Comparison of ENCODE assay signal across 7 mouse cellular contexts in the genomic region with DNA sequence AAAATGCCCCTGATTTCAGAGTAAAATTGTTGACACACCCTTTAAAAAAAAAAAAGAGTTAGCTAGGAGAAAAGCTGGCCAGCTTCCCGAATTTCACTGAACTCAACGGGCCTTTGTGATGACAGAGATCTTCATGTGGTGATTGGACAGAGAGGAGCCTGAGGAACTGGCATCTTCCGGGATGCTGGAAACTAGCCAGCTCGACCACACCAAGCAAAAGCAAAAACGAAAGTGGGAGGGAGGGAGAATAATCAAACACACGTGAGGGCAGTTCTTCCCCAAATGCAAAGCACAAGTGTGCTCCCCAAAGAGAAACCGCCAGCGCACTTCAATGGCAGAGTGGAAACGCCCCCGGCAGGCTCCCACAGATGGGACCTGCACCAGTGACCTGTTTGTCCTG. TPM values are rescaled to one million over a fixed set of nuclear protein-coding genes. Genes with fewer than 3 reads are reported as not detected.
DNase-seq lines count a peak whose midpoint lies in the region; ATAC-seq lines count a peak whose summit lies in the region.

No protein-coding gene starts in this region.

- ATAC-seq in embryonic facial prominence, embryonic 11.5 days (replicated peaks; ENCODE audit: insufficient number of reproducible peaks, low FRiP score, low TSS enrichment, low read depth), result peak; percentile 27; the same call in 1 of the 2 replicates
- no peak for ATAC-seq in heart, embryonic 15.5 days (replicated peaks; ENCODE audit: insufficient number of reproducible peaks, insufficient read depth, low FRiP score, low read depth)
- ATAC-seq in stomach, embryonic 16.5 days (ENCODE audit: insufficient read depth, low FRiP score), result no peak

- no peak overlapping the region for H3K27ac ChIP-seq in embryonic facial prominence, embryonic 11.5 days (replicated peaks; ENCODE audit: low read depth, low read length)
- H3K27ac ChIP-seq in heart, embryonic 15.5 days, result no peak overlapping the region
- H3K27ac ChIP-seq in stomach, embryonic 16.5 days (ENCODE audit: low read length), result peak overlapping the region; percentile 10; the same call in 1 of the 2 replicates

- no peaks in the 10 kb centered on the region for H3K36me3 ChIP-seq in embryonic facial prominence, embryonic 11.5 days (replicated peaks; ENCODE audit: control insufficient read depth, insufficient read depth, low read depth, low read length)
- H3K36me3 ChIP-seq in heart, embryonic 15.5 days, result no peaks in the 10 kb centered on the region
- H3K36me3 ChIP-seq in stomach, embryonic 16.5 days (ENCODE audit: control insufficient read depth, insufficient read depth, low read length), result no peaks in the 10 kb centered on the region

- H3K27me3 ChIP-seq in embryonic facial prominence, embryonic 11.5 days (ENCODE audit: control insufficient read depth, insufficient read depth, low read length), result no peaks in the 10 kb centered on the region
- peaks cover 15% of the 10 kb centered on the region for H3K27me3 ChIP-seq in heart, embryonic 15.5 days
- H3K27me3 ChIP-seq in stomach, embryonic 16.5 days (ENCODE audit: control insufficient read depth, insufficient read depth, low read length), result no peaks in the 10 kb centered on the region

- H3K4me2 ChIP-seq in embryonic facial prominence, embryonic 11.5 days (ENCODE audit: low read depth, low read length), result peak overlapping the region; percentile 24; the same call in 1 of the 2 replicates
- peak overlapping the region; percentile 68 for H3K4me2 ChIP-seq in heart, embryonic 15.5 days
- H3K4me2 ChIP-seq in stomach, embryonic 16.5 days (ENCODE audit: low read depth, low read length), result peak overlapping the region; percentile 54

- H3K4me3 ChIP-seq in embryonic facial prominence, embryonic 11.5 days (ENCODE audit: low read depth, low read length), result no peak overlapping the region
- H3K4me3 ChIP-seq in heart, embryonic 15.5 days, result peak overlapping the region; percentile 50
- peak overlapping the region; percentile 49 for H3K4me3 ChIP-seq in stomach, embryonic 16.5 days (replicated peaks; ENCODE audit: low read length)

- WGBS in embryonic facial prominence, embryonic 11.5 days, result 33% methylated on average over 10 of the region's 10 CpGs
- WGBS in heart, embryonic 15.5 days, result 23% methylated on average over 10 of the region's 10 CpGs
- WGBS in stomach, embryonic 16.5 days, result 27% methylated on average over 10 of the region's 10 CpGs

- peaks cover 2% of the 10 kb centered on the region; the same call in 1 of the 2 replicates for H3K4me1 ChIP-seq in embryonic facial prominence, embryonic 11.5 days (ENCODE audit: control insufficient read depth, insufficient read depth, low read length)
- peaks cover 24% of the 10 kb centered on the region for H3K4me1 ChIP-seq in heart, embryonic 15.5 days (replicated peaks)
- H3K4me1 ChIP-seq in stomach, embryonic 16.5 days (ENCODE audit: control insufficient read depth, insufficient read depth, low read length), result peaks cover 25% of the 10 kb centered on the region

- H3K9me3 ChIP-seq in embryonic facial prominence, embryonic 11.5 days (replicated peaks; ENCODE audit: control insufficient read depth, low read length), result no peaks in the 10 kb centered on the region
- H3K9me3 ChIP-seq in heart, embryonic 15.5 days (replicated peaks), result no peaks in the 10 kb centered on the region
- no peaks in the 10 kb centered on the region for H3K9me3 ChIP-seq in stomach, embryonic 16.5 days (replicated peaks; ENCODE audit: control insufficient read depth, low read length)

- no peak overlapping the region for H3K9ac ChIP-seq in embryonic facial prominence, embryonic 11.5 days (replicated peaks; ENCODE audit: low read length)
- H3K9ac ChIP-seq in heart, embryonic 15.5 days, result peak overlapping the region; percentile 36; the same call in 1 of the 2 replicates
- peak overlapping the region; percentile 38; the same call in 1 of the 2 replicates for H3K9ac ChIP-seq in stomach, embryonic 16.5 days (ENCODE audit: low read length)

- DNase-seq in right cerebral cortex, postnatal 4 days, result peak; percentile 45
- no peak for DNase-seq in right cerebral cortex, postnatal 36 days (ENCODE audit: low spot score in 2 of 2)
- peak; percentile 78 for DNase-seq in embryonic facial prominence, embryonic 11.5 days (ENCODE audit: low spot score)
- DNase-seq in kidney, postnatal 10 days, result peak; percentile 78
- peak; percentile 86 for DNase-seq in lung, postnatal 25 days (ENCODE audit: low spot score)

RNA-seq across cellular contexts. Expression of a gene that starts 0.8 kb away (rescaled TPM):
- 16.7 and 17.7 TPM in 2 replicates for polyA plus RNA-seq in embryonic facial prominence, embryonic 11.5 days (2014; fragmentation: Nextera tagmentation; extraction: Ambion mirVana)
- 13.7 and 14.1 TPM in 2 replicates for polyA plus RNA-seq in heart, embryonic 15.5 days (2015; fragmentation: Nextera tagmentation; extraction: Ambion mirVana)
- 32.0 and 34.1 TPM in 2 replicates for polyA plus RNA-seq in stomach, embryonic 16.5 days (2015; fragmentation: Nextera tagmentation; extraction: Ambion mirVana)

RNA-seq across cellular contexts. Expression of a gene that starts 26.7 kb away (rescaled TPM):
- 6.2 and 7.7 TPM in 2 replicates for polyA plus RNA-seq in embryonic facial prominence, embryonic 11.5 days (2014; fragmentation: Nextera tagmentation; extraction: Ambion mirVana)
- 7.0 and 8.3 TPM in 2 replicates for polyA plus RNA-seq in heart, embryonic 15.5 days (2015; fragmentation: Nextera tagmentation; extraction: Ambion mirVana)
- 14.2 and 14.6 TPM in 2 replicates for polyA plus RNA-seq in stomach, embryonic 16.5 days (2015; fragmentation: Nextera tagmentation; extraction: Ambion mirVana)

Comparison
In these comparisons a context has a peak if more than half of its experiments do, and no peak if none do; other contexts are left out.
1. DNase-seq: peak in right cerebral cortex, postnatal 4 days (single experiment), embryonic facial prominence, embryonic 11.5 days (single experiment), kidney, postnatal 10 days (single experiment) and lung, postnatal 25 days (single experiment); none in right cerebral cortex, postnatal 36 days (0 of 2).
2. Peak in every context shown above with its lines, with median percentiles within 50 percentile points of each other: H3K4me2 ChIP-seq.